Mouse (Mus musculus) heart, adult 11 months (tissue): Measurements from ENCODE around the gene Mapt.

Source experiments
- DNase-seq: peaks from one replicate; pipeline ENCODE4 v3.0.0; 2022

The Mapt gene

DNA sequence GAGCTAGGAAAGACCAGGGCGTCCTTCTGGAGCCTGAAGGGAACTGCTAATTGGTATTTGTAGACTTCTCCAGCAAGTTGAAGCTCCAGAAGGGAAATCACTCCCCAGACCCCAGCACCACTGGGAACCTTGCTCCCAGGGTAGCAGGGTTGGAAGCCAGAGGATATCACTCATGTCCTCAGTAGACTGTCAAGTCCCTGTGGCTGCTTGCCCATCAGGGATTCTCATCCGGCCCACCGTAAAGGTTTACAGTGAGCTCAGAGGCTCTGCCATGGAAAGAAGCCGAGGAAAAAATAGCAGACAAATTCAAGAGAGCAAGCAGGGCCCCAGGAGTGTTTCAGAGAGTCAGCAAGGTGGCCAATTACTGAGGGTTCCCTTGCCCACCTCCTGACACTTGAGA lies 47.9 kb downstream of the Mapt start:
- no peak for DNase-seq

GRCm38 (mm10) chr11:104279538-104279937 lies 48.3 kb downstream of the Mapt start:
- no peak for DNase-seq

- DNase-seq = no peak
Measured at GRCm38 (mm10) chr11:104281501-104281900, 50.3 kb downstream of the Mapt start.

- DNase-seq = no peak
Measured at GRCm38 (mm10) chr11:104287113-104287512, 55.9 kb downstream of the Mapt start.

DNA sequence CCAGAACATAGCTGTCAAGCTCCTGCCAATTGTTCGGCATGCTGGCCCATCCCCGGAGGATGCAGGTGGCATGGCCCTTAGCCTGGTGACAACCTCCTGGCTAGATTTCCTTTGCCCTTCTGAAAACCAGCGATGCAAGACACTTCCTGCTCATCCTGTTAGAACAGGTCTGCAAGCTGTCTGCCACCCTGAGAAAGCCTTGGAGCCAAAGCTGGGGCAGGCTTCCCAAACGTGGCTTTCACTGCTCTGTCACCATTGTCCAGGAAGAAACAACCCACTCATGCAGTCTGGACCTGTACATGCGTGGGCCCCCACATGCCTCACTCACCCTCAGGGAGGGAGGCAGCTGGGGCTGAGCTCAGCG lies 57.6 kb downstream of the Mapt start:
- DNase-seq = no peak

DNA sequence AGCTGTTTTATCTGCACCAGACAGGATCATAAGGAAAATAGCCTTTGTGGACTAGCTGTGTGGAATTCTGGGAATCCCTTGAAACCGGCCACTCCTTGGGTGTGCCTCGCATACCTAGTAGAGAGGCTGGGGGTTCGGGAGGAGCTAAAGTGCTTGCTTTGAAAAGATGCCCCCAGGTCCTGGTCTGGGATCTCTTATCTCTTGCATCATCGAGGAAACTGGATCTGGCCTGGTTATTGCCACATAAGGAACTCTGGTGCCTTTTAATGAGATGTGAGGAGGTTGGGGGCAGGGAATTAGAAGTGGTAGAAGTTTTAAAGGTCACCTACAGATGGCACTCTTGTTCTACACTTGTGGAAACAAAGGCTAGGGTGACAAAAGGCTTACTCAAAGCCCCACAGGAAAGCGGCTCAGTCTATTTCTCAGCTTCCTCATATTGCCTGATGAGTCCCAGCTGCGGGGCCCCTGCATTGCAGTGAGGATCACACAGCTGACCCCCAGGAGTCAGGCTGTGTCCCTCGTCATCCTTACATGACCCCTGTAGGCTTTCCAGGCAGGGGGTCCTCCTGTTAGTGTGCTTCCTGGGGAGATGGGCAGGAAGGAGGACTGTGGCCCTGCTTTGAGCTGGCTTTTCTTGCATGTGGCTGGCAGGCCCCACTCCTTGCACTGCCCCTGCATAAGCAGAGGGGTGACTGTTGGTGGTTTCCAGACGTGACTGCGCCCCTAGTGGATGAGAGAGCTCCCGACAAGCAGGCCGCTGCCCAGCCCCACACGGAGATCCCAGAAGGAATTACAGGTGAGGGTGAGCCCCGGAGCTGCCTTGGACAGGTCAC lies 58.2 kb downstream of the Mapt start:
- peak; percentile 95 for DNase-seq

GRCm38 (mm10) chr11:104292443-104293220 lies 61.4 kb downstream of the Mapt start:
- DNase-seq = no peak

- no peak for DNase-seq
Measured at GRCm38 (mm10) chr11:104293241-104293640, 62.1 kb downstream of the Mapt start.

GRCm38 (mm10) chr11:104295145-104295544 lies 64.0 kb downstream of the Mapt start:
- no peak for DNase-seq

GRCm38 (mm10) chr11:104295656-104296055 lies 64.5 kb downstream of the Mapt start:
- DNase-seq = no peak

GRCm38 (mm10) chr11:104297671-104298070 lies 66.5 kb downstream of the Mapt start:
- peak; percentile 96 for DNase-seq

DNA sequence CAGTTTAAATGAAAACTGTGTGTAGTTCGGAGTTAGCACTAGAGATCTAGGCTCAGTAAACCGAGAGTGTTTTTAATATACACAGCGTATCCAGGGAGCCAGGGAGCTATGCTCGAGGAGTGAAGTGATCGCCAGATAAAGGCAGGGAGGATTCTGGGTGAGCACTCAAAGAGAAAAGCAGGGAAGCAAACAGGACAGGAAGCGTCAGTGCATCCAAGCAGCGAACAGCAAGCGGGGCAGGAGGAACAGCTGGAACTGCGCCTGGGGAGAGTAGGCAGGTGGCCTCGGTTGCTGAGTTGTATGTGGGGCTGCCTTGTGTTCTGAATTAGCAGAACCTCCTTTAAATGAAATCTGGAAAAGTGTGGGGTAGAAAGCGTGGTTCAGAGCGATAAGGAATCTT lies 71.4 kb downstream of the Mapt start:
- DNase-seq = no peak

- no peak for DNase-seq
Measured at GRCm38 (mm10) chr11:104303088-104303960, 72.1 kb downstream of the Mapt start.

- no peak for DNase-seq
Measured at GRCm38 (mm10) chr11:104305711-104306110, 74.5 kb downstream of the Mapt start.

- no peak for DNase-seq
Measured at GRCm38 (mm10) chr11:104306483-104306882, 75.3 kb downstream of the Mapt start.

DNA sequence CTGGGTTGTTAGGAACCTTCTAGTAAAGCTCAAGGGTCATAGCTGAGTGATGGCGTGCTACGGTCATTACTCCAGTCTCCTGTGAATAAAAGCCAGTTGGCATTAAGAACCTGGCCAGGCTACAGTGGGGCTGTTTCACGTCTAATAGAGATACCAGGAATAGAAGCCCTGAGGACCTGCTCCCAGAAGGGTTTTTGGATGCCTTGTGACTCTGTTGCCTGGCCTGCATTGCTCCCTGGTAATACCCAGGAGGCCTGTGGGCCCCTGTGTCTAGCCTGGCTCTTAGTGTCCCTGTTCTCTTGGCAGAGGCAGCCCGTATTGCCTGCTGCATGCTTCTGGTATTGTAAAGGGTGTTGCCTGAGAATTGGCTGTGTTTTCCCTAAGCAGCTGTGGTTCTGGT lies 75.9 kb downstream of the Mapt start:
- peak; percentile 98 for DNase-seq

- DNase-seq = no peak
Measured at GRCm38 (mm10) chr11:104309377-104310225, 78.4 kb downstream of the Mapt start.

- no peak for DNase-seq
Measured at GRCm38 (mm10) chr11:104310226-104310887, 79.2 kb downstream of the Mapt start.

GRCm38 (mm10) chr11:104311643-104312042 lies 80.5 kb downstream of the Mapt start:
- DNase-seq = no peak

DNA sequence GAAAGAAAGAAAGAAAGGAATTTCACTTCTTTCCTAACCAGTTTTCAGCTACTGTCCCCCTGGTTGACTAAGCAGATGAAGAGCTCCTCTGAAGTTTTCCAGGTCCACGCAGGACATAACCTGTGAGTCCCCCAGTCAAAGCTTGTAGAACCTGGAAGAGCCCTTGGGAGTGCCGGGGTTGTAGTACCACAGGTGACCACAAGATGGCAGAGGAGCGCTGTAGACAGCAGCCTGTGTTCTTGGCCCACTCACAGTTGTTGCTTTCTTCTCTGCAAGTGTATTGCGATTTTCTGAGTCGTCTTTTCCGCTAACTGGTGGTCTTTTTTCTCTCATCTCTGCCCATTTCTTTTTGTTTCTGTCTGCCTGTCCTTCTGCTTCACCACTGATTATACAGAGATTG lies 84.5 kb downstream of the Mapt start:
- DNase-seq = peak; percentile 93

DNA sequence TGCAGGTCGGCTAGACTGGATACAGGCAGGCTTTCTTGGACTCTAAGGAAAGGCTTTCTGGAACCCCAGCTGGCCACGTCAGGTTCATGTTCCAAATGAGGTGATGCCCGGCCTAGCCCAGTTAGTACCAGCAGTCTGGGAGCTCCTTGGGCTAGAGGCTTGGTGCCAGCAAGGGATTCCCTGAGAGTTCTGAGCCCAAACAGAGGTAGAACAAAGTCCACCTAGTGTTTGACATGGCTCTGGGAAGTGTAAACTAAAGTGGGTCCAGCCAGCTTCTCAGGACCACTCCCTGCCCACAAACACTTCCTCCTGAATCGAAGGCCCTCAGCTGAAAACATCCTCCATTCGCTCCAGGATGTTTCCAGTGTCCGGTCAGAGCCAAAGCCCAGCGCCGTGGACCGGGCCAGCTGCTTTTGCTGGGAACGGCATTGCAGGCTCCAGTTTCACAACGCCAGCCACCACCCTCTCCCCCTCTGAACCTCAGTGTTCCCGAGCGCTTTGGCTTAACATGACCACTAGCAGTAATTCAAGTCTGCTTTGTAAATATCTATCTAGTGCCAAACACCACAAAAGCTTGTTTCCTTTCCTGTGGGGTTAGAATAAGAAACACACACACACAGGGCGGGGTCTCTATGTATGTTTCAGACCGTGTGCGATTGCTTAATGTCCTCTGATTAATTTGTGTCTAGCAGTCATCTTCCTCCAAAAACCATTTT lies 85.7 kb downstream of the Mapt start:
- peak; percentile 97 for DNase-seq
